Mouse (Mus musculus) T-helper 17 cell (primary cell): ENCODE measurements at regions not wholly inside any gene's neighbourhood (a gene's known extent, or its start where the extent isn't known, plus 50 kb on each side); places are given as distances from the start of the nearest gene placed in this dataset.

Experiments used
- in situ Hi-C, 2 experiments: fragments of 300-600 bp; cut with MboI, MseI; formaldehyde crosslinking; loops; 1 replicate in 1 of 2; 2 replicates in 1 of 2; pipeline ENCODE4 v1.15.1; 2025; ENCODE audit warnings: high pct_unique_total_duplicates in 2 of 2

DNA sequence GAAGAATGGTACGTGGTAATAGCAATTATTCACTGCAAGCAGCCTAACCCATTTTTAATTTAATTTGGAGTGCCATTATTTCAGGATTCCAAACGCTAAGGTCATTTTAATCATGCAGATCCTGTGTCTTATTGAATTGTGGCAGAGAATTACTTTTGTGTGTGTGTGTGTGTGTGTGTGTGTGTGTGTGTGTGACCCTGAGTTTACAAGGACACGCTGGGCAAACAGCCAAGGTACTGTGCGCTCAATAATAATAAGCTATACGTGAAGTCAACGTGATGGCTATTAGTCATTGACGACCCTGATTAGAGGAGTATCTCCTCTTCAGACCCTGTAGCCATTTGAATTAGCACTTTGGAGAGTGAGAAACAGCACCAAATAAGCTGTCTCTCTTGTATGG lies 144.1 kb downstream of the Klf7 start:
- in situ Hi-C loops, result no loop called here

DNA sequence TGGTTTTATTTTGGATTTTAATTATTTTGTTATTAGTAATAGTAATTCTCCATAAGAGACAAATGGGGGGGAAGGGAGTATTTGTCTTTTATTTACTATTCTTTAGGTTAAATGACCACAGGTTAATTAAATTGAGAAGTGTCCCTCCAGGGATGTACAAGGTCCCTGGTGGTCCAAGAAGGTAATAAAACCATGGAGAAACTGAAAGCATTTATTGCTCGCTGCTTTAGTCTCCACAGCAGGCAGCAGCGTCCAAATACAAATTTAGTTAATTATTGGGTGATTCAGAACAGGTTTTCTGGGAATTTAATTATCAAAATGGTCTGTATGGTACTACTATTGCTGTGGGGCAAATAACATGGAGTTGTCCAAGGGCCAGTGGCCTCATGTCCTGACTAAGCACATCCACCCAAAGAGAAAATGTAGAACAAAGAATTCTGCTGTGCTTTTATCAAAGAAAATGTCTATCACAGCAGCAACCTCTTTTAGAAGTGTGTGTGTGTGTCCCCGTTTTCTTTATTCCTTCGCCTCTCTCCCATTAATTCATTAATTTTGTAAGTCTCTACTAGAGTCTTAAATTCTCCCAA lies 144.7 kb downstream of the Klf7 start:
- in situ Hi-C loops, result no loop called here

- in situ Hi-C loops, result no loop called here
These were observed 145.2 kb downstream of the Klf7 start for GRCm38 (mm10) chr1:63976862-63977261.

- in situ Hi-C loops, result loop anchor here in 1 of 2 experiments (10.0 kb wide), 1 partner anchor 1443 kb away; no protein-coding TSS in a partner anchor
These were observed 154.2 kb downstream of the Klf7 start for GRCm38 (mm10) chr1:63967849-63968248.

- in situ Hi-C loops, result loop anchor here in 1 of 2 experiments (10.0 kb wide), 1 partner anchor 1441 kb away; no protein-coding TSS in a partner anchor
These were observed 156.6 kb downstream of the Klf7 start for GRCm38 (mm10) chr1:63965446-63965845.

DNA sequence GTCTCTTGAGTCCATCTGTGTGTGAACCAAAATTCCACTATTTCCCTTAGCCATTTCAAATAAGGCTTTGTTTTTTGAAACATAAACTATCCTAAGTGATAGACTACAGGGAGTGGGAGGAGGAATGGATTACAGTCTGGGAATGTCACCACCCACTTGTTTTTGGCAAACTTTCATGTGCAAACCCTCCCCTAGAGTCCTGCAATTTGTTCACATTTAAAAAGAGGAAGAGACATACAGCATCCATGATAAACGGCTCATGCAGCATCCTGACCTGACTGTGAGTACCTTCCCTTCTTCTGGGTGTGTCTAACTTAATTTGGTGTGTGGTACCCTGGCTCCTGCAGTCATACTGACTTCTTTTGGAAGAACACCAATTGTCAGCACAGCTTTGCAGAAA lies 157.6 kb downstream of the Klf7 start:
- in situ Hi-C loops, result loop anchor here in 1 of 2 experiments (10.0 kb wide), 1 partner anchor 1440 kb away; no protein-coding TSS in a partner anchor

- in situ Hi-C loops, result loop anchor here in 1 of 2 experiments (10.0 kb wide), 1 partner anchor 291 kb away; no protein-coding TSS in a partner anchor
These were observed 166.3 kb downstream of the Klf7 start for GRCm38 (mm10) chr1:63955701-63956355.

- in situ Hi-C loops, result loop anchor here (5.0 to 10.0 kb wide), 2 partner anchors 290 to 497 kb away; no protein-coding TSS in a partner anchor
These were observed 167.1 kb downstream of the Klf7 start for GRCm38 (mm10) chr1:63954876-63955513.

- in situ Hi-C loops, result loop anchor here (5.0 to 10.0 kb wide), 2 partner anchors 289 to 498 kb away; no protein-coding TSS in a partner anchor
These were observed 167.9 kb downstream of the Klf7 start for GRCm38 (mm10) chr1:63954172-63954571.

DNA sequence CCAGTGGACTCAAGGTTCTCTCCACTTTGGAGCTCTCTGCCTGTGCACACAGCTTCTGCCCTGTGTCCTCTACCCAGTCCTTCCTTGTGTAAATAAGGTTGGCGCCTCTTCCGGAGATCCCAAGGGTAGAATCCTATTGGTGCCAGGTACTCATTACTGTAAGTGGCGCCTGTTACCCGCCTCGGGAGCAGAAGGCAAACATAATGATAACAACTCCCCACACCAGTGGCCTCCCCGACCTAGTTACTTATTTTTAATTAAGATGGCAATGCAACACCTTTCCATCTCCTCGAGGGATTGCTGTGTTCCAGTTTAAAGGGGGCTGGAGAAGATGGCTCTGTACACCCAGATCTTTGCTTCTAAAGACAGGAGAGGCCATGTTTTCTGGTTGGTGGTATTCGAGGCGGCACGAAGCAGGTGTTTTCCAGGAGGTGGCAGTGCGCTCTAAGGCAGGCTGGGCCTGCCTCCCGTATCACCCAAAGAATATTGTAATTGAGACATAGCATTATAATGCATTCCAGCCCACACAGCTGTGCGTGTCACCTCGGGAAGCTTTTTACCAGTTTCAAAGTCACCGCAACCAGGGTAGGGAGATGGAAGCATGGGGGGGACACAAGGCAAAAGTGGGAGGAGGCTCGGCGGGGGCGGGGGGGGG lies 168.7 kb downstream of the Klf7 start:
- in situ Hi-C loops, result loop anchor here (5.0 to 10.0 kb wide), 2 partner anchors 289 to 499 kb away; no protein-coding TSS in a partner anchor

GRCm38 (mm10) chr1:63951663-63952062 lies 170.4 kb downstream of the Klf7 start:
- in situ Hi-C loops, result loop anchor here (5.0 to 10.0 kb wide), 2 partner anchors 287 to 501 kb away; no protein-coding TSS in a partner anchor

GRCm38 (mm10) chr1:63947278-63947677 lies 174.8 kb downstream of the Klf7 start:
- in situ Hi-C loops, result no loop called here

DNA sequence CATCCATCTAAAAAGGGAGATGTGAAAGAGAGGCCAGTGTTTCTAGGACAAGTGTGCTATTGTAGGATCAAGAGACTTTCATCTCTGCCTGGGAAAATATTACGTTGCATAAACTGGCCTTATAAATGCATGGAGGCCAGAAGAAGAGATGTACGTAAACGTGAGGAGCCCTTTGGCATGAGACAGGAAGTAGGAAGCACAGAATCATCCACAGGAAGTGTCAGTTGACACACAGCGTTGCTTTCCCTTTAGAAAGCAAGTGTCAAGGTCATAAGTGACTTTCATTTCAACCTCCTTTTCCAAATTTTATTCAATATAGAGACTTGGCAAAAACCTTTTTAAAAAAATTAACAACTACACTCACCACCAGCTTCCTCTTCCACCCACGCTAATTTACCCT lies 175.2 kb downstream of the Klf7 start:
- in situ Hi-C loops, result no loop called here

DNA sequence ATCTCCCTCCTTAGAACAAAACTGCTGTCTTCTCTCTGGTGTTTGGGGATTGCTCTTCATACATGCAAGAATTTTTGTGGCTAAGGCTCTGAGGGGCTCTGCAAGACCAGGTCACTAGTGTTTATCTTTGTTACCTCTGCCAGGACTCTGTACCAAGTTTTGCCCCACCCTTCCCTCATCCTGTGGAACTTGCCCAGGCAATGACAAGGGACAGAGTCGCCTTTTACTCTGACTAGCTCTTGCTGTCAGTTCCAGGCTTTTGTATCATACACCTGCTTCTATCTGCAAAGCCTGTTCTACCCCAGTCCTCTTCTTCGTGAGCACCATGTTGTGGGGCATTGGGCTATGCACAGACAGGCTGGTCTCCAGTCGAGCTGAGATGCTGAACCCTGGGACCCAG lies 175.7 kb upstream of the 4933402D24Rik start:
- in situ Hi-C loops, result no loop called here

DNA sequence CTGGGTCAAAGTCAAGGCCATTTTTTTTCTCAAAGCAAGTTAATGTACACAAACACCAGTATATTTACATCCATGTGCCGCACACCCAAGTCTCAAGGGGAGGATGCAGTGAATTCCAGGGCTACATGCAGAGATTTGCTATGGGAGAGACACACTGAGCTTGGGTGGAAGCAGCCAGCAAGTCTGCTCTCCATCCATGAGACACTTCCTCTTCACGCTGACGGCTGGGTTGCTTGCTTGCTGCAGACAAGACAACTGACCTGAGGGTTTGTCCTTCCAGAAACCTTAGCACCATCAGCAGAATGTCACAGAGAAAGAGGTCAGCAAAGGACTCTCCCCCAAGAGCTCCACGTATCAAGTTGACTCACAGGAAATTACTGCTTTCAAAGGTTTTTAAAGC lies 169.3 kb upstream of the 4933402D24Rik start:
- in situ Hi-C loops, result no loop called here

DNA sequence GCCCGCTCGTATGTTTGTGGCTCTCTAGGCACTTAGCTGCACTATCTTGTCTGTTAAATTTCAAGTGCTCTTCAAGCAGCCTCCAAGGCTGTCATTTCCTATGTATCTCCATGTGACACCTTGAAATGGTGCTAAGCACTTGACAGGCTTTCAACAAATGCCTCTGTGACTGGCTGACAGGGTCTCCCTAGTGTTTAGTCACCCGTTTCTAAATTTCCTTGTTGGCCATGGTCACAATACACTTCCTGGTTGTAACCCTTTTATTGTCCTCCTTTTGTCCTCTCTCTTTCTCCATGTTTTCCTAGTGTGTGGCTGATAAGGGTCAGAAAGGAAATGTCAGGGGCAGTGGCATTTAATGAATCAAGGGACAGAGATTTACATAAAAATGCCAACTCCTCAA lies 168.4 kb upstream of the 4933402D24Rik start:
- in situ Hi-C loops, result no loop called here

- in situ Hi-C loops, result no loop called here
These were observed 165.7 kb upstream of the 4933402D24Rik start for GRCm38 (mm10) chr1:63934570-63935280.

DNA sequence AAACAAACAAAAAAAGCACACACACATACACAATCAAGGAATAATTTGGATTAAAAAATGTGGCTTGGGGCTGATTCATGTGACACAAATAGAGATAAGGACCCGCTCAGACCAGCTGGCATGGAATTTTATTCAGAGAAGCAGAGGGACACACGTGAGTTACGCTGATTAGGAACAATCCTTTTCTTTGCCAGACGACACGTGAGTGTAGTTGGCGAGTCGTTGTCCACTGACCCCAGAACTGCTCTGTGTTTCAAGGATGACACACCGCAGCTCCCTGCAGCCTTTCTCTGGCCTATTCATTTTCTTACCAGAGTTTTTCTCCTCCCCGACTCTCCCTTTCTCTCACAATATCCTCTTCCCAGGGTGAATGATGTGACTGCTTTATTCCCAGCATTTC lies 163.4 kb upstream of the 4933402D24Rik start:
- in situ Hi-C loops, result no loop called here

DNA sequence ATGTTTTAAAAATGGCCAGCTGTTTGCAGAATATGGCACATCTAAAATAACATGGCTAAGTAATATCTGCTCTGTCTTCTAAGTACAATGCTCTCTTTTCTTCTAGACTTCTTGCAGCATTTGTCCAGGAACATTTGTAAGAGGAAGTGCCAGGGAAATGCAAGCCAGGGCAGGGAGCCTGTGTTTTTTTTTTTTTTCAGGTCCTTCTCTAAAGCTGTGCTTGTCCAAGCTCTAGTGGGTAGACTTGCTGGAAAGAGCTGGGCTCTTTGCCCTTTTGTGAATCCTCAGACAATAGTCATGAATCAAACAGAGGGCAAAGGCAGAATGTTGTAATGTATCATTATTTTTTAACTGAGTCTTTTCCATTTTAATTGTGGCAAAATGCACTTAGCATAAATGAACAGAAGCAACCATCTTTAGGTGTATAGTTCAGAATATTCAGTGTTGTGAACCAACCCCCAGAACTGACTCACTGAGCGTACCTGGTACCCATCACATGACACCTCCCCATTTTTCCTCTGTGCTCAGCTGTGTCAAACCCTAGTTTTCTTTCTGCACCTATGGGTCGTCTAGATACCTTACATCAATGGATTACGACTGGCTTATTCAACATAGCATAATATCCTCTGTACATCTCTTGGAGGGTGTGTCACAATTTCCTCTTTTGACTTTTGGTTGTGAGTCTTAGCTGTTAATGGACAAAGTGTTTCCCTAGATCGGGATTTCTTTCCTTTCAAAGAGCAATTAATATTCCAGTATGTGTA lies 160.5 kb upstream of the 4933402D24Rik start:
- in situ Hi-C loops, result no loop called here

GRCm38 (mm10) chr1:63928850-63929249 lies 159.8 kb upstream of the 4933402D24Rik start:
- in situ Hi-C loops, result no loop called here
